Mouse (Mus musculus) kidney, postnatal 36 days (tissue): ENCODE measurements at regions not wholly inside any gene's neighbourhood (a gene's known extent, or its start where the extent isn't known, plus 50 kb on each side); places are given as distances from the start of the nearest gene placed in this dataset.

Source experiments
- DNase-seq, 2 experiments: peaks; one replicate each; pipeline ENCODE4 v3.0.0; 2021 to 2022; ENCODE audit warnings: mixed read lengths in 2 of 2

DNA sequence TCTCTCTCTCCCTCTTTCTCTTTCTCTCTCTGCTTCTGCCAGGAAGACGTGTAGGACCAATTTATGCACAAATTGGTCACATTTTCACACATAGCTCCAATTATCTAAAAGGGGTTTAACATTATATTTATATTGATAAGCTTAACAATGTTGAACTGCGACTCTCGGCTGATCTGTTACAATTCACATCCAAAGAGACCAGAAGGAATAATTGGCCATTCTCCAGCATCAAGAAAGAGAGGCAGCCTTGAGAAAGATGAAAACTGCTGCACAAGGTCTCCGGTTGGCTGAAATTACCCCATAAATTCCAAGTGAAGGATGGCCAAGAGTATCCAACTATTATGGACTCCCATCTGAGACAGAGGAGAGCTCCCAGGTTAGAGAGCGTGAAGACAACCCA, 398.4 kb downstream of the Tshz3 start:
- no peak for DNase-seq

DNA sequence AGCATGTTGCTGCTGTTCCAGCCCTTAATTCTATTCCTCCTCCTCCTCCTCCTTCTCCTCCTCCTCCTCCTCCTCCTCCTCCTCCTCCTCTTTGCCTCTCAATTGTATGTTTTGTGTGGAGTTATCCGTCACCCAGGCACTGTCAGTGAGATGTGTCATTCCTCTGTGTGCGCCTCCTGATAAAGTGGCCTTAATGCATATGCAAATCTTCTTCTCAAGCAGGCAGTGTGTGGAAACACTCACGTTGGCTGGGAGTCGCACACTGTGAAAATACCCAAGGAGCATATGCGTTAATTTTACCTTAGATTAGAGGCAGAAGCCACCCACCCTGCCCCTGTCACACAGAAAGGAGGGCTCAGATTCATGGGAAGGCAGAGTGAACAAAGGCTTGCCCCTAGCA, 401.0 kb downstream of the Tshz3 start:
- DNase-seq: no peak

DNA sequence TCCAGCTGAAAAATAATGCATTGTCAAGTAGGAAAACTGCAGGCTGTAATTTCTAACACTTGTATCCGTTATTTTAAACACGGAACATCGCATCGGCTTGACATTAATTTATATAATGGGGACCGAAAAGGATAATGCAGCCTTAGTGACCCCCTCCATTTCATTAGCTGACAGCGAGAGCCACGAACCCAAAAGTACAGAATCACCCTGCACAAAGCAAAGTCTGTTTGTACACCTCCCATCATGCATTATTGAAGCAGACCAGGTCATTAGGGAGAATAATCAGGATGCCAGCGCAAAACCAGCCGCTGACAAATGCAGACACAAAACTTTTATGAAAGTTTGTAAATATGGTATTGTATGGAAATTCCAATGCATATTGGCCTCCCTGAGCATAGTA, 406.8 kb downstream of the Tshz3 start:
- no peak for DNase-seq

DNA sequence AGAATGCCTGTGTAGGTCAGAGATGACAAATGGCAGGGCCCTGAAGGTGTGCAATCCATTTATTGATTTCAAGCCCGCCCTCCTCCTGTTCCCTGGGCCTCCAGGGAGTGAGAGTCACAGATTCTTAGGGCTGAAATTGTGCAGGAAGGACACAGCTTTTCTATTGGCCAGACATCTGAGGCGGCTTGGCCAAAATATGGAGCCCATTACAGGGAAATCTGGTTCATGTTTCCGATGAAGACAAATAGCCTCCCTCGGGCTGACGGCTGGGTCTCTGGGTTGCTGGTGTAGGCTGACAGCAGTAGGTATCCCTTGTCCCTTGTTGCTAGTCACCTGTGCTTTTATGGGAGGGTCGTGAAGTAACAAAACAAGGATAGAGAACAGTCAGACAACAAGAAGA, 413.2 kb downstream of the Tshz3 start:
- no peak for DNase-seq

DNA sequence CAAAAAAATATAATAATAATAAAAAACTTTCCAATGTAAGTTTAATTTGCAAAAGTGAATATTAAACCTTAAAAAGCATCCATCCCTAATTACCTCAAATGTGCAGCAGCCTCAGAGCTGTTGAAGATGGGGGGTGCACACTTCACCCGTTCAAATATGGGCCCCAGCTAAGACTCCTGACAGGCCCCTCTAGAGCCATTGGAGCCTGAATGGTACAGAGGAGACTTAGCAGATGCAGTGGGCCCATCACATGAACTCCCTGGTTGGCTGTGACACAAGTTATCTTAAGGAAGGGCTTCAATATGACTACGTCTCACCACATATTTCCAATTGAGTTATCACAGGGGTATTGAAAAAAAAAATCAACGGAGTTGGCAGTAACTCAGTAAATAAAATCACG, 422.9 kb downstream of the Tshz3 start:
- DNase-seq: no peak

DNA sequence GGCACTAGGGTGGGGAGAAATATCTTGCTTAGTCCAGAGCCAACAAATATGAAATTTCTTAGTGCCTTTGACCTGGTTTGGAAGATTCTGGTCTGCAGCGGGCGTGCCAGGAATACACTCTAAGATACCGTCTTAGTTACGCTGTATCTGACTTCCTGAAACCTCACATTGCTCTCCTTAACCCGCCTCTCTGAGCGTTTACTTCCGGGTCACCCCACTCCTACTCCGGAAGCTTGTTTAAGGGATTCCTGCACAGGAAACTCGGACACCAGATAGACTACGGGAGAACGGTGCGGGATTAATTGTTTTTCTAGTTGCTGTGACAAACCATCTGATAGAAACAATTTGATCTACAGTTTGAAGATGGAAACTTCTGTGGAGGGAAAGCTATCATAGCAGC, 442.3 kb downstream of the Tshz3 start:
- peak; percentile 12 to 51 for DNase-seq

DNA sequence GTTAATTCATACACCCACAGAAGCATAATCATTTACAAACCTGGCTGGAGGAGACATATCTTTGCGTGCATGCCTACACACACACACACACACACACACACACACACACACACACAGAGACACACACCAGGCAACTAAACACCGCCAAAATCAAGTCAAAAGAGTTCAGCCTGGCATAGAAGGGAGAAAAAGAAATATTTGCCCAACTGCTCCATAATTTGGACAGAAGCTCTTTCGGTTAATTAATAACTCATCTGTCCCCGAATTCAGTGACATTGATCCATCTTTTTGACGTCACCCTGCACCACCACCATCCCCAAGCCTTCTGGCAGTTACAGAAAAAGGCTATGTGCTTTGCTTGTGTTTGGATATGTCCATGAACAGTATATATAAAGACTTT, 444.9 kb downstream of the Tshz3 start:
- DNase-seq: no peak

DNA sequence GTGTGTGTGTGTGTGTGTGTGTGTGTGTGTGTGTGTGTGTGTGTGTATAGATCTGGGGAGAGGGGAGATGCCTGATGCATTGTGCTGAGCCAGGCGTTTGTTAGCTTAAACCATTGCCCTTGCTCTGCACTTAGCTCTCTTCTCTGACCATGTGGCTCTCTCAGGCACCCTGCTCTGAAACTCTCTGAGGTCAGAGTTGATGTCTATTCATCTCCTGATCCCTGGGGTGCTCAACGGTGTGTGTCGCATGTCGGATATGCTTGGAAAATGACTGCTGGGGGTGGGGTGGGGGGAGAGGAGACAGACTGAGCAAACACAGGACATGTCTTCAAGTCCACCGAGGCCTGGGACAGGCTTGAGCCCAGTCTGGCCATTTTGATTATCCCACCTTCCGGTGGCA, 446.4 kb downstream of the Tshz3 start:
- DNase-seq: no peak

DNA sequence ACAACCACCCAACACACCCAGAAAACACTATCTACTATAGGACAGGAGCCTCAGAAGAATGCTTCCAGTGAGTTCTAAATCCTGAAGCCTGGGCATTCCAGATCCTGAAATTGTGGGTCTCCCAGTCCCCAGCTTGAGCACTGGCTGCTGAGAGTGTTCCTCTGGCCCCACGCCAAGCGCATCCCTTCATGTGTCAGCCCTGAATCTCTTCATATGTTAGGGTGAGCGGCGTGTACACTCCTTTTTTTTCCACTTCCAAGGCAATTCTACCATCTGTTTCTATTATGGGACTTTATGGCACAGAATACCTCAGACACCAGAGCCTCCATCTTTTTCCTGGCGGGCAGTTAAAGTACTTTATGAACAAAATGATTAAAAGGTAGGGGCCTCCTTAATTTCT, 451.8 kb downstream of the Tshz3 start:
- DNase-seq: no peak

DNA sequence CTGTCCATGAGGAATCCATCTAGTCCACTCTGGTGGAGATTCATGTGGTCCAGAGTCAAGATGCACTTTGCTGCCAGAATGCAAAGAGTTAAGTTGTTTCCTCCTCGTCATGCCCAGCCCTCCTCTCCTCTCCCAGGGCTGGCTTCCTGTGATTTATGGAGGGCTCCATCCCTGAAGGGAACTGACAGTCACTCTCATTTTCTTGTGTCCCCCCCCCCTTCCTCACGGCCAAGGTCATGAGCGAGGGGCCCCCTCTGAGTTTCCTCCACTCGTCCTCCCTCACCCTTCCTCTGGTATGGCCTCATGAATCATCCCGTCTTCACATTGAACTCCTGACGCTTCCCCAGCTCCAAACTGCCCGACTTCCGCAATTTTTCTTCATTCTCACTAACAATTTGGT, 461.9 kb downstream of the Tshz3 start:
- DNase-seq: no peak

DNA sequence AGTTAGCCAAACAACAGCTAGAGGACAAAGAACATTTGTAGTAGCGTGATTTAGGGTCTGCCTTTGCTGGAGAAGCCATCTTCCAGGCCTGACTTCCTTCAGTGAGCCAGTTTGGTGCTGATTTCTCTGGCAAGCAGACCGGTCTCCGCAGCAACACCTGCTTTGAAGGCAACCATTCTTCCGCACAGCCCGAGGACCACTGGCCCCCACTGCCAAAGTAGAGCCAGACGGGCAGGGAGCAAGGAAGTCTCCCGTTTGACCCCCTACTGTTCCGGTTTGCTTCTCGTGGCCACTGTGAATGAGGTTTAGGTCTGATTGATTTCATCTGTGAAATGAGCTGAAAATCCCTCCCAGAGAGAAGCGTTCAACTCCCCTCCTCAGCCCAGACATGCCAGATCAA, 471.0 kb downstream of the Tshz3 start:
- DNase-seq: no peak

DNA sequence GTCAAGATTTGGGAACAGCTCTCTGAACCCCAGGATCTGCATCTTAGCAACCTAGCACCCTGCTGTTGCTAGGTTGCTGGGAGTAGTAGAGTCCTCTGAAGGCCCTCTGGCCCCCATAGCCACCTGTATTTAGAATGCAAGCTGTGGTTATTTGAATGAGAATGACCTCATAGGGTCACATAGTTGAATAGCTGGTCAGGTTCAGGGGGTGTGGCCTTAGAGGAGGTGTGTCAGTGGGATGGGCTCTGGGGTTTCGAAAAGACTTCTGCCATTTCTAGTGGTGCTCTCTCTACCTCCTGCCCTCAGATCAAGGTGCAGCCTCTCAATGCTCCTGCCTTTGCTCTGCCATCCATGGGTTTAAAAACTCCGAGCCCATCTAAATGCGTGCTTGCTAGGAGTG, 477.8 kb downstream of the Tshz3 start:
- DNase-seq: no peak

DNA sequence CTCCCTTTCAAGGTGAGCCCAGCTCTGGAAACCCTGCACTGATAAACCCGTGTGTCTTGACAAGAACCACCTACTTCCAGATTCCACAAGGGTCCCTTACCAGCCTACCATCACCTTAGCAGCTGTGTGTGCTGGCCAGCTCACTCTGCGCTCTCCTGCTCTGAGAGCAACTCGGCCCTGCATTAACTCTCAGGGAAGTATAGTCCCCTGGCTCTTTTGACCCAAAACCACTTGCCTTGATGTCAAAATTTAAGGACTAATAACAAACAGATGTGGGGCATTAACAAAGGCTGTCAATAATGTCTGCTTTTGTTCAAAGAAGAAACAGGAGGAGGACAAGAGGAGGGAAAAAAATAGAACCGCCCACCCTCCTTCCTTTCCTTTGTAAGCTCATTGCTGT, 480.3 kb downstream of the Tshz3 start:
- DNase-seq: no peak

DNA sequence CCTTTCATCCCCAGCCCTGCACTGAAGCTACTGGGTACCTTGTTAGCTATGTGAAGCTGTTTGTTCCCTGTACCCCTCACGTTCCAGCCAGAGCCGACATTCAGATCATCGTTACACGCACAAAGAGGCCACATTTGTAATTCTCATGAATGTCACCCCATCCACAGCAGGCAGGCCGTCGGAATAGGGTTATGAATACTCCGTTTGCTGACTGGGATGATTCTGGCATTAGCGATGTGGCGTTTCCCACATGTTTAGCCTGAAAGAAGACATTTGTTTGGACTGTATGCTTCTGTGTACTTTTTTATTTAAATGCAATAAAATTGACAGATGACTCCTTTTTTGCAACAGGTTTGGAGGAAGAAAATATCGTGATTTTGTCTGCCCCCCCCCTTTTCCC, 482.0 kb downstream of the Tshz3 start:
- no peak for DNase-seq

DNA sequence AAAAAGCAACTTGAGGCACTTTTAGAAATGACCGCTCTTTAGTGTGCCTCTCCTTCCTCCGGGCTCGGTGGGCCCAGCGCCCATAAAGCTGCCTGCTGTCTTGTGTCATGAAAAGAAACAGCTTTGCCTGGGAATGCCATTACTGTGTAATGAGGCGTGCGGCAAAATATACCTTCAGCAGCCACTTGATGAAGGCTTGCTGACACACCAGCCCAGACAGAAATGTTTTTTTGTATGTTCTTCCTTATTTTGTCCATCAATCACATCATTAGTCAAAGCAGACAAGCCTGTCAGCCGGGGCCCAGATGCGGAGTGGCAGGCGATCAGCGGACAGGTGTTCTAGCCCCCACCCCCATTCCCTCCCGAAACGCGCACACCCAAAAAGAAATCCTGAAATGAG, 482.5 kb downstream of the Tshz3 start:
- DNase-seq: no peak

DNA sequence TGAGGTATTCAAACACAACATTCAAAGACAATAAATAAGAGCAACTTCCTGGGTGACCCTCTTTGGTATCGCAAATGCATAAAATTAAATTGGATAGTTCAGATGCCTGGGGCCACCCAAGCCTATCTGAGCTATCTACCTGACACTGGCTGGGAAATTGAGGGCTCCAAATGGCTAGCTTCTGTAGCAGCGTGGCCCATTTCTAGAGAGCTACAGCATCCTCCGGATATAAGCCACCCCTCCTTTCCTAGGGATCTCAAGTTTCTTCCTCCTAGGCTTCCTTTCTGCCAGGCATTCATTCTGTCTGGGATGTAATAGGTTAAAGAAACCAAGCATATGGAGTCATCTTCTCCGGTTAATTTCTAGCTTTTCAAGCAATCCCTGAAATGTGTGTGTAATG, 483.2 kb downstream of the Tshz3 start:
- DNase-seq: no peak

DNA sequence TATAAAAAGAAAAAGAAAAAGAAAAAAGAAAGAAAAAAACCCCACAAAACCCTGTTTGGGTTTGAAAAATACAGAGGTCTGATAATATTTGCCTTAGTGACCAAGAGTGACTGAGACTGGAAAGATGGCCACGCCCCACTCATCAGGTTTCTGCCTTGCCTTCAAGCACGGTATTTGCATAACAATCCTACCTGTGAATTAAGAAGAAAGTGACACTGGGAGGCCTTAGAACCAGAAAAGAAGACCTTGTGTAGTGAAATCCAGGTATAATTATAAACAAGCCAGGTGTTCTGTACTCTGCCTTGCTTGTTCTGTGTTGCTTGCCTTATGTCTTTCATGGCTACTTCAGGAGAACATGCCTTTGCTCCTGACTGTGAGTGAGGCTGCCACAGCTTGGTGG, 494.6 kb downstream of the Tshz3 start:
- DNase-seq: no peak

DNA sequence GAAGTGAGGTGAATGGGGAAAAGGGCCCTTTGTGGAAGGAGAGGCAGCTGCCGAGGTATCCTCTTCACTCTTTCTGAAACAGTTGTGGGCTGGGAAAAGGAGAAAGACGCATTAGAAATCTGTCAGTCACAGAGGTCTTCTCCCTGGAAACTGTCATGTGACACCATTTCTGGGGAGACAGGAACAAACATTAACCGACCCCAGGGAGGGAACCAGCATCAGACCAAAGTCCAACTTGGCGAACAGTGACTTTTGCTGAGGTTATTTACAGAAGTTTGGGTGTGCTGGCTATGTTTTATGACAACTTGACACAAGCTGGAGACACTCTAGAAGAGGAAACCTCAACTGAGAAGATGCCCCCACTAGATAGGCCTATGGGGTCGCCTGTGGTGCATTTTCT, 506.9 kb downstream of the Tshz3 start:
- DNase-seq: peak; percentile 62 to 64

DNA sequence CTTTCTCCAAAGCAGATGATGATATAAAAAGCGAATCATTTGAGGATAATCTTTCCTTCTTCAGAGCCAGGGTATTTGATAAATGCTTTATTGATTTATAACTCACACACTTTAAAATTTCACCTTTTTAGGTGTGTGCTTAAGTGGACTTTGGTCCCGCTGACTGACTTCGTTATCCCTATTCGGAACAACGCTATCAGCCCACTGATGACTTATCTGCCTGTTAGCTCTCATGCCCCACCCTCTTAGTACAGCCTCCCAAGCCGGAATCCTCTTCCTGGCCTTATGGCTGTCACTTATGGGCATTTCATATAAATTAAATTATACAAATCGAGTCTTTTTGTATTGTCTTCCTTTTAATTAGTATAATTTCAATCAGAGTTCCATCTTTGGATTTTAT, 510.4 kb downstream of the Tshz3 start:
- no peak for DNase-seq

DNA sequence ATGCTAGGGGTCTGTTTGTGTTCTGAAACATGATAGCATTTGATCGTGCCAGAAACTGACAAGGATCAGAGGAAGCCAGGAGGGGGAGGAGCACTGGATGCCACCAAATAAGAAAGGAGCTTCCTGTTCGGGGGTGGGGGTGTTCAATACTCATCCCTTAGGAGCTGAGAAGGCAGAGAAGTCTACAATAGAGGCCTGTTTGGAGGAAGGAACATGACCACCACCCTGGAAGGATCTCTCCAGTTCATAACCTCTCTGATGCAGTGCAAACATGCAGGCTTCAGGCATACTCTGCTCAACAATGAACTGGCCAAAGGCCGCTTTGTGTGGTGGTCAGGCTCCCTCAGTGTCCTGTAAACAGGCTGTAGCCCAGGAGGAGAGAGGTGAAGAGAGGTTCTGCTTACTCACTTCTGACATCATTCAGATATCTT, 515.8 kb downstream of the Tshz3 start:
- DNase-seq: no peak

DNA sequence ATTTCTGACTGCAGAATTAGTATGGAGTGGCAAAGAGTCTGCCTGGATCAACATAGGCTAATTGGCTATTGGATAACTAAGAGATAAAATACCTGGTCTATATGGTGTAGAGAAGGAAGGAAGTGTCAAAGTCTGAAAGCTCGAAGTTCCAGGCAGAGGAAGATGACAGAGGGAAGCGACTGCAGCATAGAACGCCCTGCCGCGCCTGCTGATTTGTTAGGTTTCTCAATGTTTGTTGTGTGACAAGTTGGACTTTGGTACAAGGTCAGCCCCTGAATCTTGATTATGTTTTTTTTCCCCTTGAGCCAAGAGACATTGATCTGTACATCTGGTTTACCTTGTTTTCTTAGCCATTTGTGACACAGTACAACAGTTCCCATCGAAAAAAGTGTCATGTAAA, 517.6 kb downstream of the Tshz3 start:
- DNase-seq: no peak

DNA sequence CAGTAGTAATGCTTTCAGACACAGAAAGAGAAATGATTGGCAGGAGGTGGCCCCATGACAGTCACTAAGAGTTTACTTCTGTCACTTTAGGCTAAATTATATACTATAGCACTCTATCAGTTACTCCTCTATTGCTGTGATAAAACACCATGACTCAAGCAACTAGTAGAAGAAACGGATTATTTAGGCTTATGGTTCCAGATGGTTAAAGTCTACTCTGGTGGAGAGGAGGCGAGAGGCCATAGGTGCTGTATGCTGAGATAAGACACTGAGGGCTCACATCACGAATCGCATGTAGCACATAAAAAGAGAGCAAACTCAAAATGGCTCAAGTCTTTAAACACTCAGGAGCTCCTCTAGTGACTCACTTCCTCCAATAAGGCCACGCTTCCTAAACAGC, 522.6 kb downstream of the Tshz3 start:
- DNase-seq: no peak

DNA sequence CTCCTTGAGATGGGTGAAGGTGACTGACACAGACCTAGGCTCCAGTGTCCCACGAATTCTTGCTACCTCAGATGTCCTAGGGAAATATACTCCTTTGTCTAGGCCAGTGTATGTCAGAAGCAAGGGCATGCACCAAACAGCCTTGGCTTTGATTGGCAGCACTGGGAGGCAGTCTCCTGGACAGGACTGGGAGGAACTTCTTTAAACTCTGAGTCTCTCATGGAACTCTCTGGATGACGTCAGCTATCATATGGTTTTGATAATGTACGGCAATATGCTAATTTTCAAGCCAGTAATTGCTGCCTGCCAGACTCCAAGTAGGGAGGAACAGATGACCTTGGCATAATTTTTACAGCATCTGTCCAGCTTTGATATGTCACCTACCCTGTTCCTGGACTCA, 528.5 kb downstream of the Tshz3 start:
- DNase-seq: no peak

DNA sequence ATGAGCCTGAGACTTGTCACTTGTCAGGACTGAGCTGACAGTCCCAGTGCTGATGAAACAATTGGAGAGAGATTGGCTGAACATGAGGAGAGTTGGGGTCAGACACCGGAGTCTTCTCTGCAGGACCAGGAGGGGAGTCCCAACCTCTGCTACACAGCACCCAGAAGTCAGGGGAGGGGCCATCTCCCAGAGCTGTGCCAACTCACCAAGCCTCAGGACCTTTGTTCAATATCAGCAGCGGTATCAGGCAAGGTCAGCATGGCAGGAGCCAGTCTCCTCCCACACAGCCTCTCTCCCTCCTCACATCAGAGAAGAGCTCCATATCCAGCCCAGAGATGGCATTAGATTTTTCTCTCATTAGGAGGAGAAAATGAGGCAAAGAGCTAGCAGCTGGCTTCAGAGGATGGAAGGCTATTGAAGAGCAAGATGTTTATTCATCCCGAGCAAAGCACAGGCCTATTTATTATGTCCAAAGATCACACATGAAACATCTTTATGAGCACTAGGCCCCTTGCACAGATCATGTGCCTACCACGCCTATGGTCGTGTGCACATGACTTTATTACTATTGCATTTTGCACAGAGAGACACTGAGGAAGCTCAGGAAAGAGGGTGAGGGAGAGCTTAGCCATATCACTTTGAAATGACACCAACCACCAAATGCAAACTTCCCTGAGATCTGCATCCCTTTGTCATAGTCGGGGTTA, 532.9 kb downstream of the Tshz3 start:
- no peak for DNase-seq

DNA sequence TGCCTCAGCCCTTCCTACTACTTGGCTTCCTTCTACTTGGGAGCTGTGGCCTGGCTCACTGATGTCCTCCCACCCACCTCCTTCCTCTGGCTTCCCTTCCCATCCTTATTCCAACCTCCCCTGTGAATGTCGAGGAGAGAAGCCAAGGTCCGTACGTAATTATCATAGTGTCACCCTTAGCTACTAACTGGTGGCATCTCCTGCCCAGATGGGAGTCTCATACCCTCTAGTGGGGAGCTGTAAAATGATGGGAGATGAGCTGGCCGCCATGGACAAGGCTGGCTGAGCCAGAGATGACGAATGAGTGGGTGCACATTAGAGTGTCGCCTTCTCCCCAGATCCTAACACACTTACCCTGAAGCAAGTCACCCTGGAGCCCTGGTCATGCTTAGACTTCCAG, 532.6 kb downstream of the Zfp536 start:
- no peak for DNase-seq

DNA sequence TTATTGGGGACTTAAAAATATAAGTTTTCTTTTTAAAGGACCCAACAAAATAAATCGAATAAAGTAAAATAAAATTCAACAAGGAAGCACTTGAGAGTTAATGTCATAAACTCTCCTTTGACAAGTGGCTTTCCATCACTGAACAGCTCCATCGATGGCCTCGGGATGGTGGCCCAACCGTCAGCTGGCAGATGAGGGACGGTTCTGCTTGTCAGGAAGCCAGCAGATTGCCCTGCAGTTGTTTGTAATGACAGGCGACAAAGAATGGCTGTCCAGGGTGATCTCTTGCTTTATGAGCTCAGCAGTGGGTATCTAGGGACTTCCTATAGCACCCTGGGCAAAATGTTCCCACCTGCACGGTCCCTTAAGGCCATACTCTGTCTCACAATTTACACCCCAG, 531.7 kb downstream of the Zfp536 start:
- no peak for DNase-seq
